Mouse (Mus musculus): ENCODE measurements around the gene Ttf1.

DNA sequence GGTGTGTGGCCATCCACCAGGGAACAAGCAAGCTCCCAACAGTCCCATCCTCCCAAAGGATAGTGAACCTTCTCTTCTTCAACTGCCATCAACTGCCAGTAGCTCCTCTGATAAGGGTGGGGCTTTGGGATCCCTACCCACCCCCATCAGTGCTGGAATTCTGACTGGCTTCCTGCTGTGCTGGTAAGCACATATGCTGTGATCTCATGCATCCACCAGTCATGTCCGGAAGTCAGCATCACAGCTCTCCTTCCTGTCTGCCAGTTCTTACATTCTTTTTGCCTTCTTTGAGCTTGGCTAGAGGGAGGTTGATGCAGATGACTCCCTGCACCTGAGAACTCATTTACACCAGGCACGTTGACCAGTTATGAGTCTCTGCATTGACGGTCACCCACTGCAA lies 62.4 kb downstream of the Ttf1 start:
- TF ChIP-seq EP300 (optimal IDR thresholded peaks at IDR 0.05) (no peak), CTCF (IDR thresholded peaks at IDR 0.05; ENCODE audit: low read depth) (no peak)

Measured in stomach, postnatal 0 days (tissue).